Mouse (Mus musculus): ENCODE results near the gene Zglp1. TPM values are rescaled to one million over a fixed set of nuclear protein-coding genes. Genes with fewer than 3 reads are reported as not detected.

Gene Zglp1
- total RNA-seq (2021), result not detected
- long read RNA-seq, result 0 reads

DNA sequence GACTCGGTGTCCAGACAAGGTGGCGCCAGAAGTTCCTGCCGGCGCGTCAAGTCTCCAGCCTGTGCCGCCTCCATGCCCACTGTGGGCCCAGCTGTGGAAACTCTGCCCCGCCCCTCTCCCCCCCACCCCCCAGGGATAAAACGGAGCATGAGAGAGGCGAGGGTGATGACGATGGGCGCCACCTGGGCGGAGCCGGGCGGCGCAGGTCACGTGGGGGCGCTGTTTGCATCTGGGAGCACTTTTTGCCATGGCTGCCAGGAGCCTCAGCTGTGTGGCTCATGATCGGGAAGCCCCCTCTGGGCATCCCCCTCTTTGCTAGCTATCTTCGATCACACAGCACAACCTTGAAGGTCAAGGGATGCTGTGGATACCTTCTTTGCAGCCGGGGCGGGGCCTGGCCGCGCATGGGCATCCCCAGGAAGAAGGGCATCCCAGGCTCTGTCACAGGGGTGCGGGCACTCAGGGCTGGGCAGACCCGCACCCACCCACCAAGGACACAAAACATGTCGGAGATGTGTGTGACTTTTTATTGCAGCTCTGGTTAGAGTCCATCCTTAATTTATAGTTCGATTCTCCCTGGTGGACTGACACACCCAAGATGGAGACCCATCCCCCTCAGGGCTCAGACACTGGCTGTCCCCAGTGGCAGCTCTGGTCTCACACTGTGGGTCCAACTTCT is at the start of gene Zglp1:
Gene Zglp1, minus strand, starts transcription at position 88 of the 679 bp plus-strand sequence.
- no peak for DNase-seq (ENCODE audit: low spot score in 2 of 2)

DNA sequence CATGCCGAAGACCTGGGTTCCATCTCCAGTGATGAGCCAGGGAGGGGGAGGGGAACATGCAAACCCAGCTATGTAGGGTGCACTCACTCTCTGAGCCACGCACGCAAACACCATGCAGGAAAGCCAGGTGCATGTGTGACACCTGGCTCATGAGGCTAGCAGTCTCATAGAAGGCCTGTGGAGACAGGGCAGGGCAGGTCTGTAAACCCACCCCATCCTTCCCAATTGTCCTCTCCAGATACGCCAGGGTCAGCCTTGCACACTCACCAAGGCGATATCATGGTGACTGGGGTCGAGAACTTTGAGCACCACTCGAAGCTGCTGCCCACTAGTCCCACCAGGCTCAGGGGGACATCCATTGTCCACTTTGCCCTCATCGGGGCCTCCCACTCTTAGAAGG is 48.2 kb upstream of the Zglp1 start:
- no peak for DNase-seq (ENCODE audit: low spot score in 2 of 2)

DNA sequence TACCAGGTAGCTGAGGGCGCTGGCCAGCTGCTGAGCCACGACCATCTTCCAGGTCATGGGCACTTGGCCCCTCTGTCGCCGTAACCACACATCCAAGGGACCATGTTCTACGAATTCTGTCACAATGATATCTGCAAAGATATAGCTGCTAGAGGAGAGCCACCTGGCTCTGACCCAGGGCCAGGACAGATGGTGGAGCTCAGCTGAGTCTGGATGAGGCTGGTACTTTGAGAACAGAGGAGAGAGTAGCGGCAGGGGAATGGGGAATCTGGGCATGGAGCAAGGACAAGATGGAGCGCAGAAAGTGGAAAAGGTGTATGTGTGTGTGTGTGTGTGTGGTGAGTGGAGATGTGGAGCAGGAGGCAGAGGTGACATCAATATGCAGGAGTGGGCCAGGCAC is 47.3 kb upstream of the Zglp1 start:
- DNase-seq (ENCODE audit: low spot score in 2 of 2), result no peak

DNA sequence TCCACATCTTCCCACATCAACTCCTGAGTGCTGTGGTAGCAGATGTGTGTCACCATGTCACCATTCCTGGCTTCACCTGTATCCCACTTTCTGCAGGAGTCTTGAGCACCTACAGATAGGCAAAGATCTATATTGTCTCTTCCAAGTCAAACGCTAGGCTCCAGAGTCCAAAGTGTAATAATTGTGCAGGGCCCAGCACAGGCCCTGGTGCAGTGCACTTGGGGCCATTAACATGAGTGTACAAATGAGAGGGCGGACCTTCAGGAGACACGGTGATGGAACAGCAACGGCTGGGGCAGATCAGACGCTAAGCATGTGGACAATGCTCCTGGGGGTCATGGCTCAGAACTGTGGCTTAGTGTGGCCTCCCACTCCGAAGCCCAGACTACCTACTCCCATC is 46.9 kb upstream of the Zglp1 start:
- no peak for DNase-seq (ENCODE audit: low spot score in 2 of 2)

DNA sequence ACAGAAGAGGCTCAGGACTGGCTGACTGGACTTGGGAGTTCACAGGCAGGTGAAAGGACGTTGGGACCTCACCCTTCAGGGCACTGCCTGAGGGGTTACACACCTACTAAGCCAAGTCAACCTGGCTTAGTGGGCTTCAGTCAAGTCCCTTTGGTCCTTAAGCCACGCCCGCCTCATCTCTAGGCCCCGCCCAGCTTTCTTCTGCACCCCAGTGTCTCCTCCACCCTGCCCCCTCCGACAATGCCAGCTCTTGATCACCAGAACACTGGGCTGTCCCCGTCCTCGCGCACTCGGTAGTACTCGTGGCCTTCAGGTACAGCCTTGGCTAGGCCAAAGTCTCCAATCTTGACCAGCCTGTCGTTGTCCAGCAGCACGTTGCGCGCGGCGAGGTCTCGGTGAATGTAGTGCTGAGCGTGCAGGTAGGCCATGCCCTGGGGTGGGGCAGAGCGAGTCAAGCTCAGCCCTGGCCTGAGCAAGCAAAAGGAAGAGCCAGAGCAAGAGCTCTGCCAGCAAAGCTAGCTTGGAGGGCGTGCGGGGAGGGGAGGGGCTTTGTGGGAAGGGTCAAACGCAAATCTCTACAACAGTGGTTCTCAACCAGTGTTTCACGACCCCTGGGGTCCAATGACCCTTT is 40.8 kb upstream of the Zglp1 start:
- no peak for DNase-seq (ENCODE audit: low spot score in 2 of 2)

DNA sequence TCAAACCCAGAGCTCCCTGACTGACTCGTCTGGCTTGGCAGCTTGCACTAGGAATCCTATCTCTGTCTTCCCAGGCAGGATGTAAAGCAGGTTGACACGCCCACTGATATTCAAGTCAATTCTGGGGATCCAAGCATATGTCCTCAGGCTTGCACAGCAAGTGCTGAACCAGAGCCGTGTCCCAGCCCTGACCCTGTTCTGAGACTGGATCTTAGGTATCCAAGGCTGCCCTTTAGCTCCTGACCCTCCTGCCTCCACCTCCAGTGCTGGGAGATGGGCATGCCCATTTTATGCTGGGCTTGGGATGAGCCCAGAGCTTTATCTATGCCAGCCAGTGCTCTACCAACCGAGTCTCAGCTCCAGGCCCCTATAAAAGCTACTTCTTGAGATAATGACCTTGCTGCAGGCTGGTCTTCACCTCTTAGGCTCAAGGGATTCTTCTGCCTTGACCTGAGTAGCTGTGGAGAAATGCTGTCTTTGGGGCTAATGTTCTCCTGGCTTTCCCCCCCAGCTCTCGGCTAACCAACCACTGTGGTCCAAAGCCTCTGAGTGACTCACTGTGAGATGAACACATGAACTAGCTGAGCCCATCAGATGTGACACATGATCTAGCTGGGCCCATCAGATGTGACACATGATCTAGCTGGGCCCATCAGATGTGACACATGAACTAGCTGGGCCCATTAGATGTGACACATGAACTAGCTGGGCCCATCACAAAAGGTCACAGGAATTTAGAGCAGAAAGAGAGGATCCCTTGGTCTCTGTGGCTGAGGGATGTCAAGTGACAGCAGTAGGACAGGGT is 39.1 kb upstream of the Zglp1 start:
- DNase-seq (ENCODE audit: low spot score in 2 of 2), result peak in 1 of 2 experiments; percentile 51

DNA sequence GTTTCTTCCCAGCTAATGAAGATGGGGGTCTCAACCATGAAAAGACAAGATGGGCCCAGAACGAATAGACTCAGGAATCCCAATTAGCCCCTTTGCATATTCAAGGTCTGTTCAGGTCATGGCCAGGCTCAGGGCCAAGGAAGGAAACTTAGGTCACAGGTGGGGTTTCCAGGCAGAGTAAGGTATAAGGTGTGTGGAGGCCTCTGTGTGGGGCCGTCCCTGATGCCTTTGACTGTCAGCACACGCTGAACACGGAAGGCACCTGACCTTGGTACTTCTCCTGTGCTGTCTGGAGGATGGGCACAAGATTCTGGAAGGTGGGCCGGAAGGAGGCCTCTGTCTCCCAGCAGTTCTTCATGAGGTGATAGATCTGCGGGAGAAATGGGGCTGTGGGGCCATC is 37.9 kb upstream of the Zglp1 start:
- no peak for DNase-seq (ENCODE audit: low spot score in 2 of 2)

DNA sequence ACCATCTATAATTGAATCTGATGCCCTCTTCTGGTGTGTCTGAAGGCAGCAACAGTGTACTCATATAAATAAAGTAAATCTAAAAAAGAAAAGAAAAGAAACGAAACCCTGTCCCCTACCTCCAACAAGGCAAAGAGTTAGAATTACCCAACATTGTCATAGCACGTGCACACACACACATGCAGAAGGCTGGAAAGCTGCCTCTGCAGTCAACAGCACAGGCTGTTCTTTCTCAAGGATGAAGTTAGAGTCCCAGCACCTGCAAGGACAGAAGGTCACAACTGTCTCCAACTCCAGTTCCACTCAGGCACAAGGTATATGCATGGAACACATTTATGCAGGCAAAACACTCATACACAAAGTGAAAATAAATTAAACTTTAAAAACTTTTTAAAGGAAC is 35.2 kb upstream of the Zglp1 start:
- DNase-seq (ENCODE audit: low spot score in 2 of 2), result no peak

DNA sequence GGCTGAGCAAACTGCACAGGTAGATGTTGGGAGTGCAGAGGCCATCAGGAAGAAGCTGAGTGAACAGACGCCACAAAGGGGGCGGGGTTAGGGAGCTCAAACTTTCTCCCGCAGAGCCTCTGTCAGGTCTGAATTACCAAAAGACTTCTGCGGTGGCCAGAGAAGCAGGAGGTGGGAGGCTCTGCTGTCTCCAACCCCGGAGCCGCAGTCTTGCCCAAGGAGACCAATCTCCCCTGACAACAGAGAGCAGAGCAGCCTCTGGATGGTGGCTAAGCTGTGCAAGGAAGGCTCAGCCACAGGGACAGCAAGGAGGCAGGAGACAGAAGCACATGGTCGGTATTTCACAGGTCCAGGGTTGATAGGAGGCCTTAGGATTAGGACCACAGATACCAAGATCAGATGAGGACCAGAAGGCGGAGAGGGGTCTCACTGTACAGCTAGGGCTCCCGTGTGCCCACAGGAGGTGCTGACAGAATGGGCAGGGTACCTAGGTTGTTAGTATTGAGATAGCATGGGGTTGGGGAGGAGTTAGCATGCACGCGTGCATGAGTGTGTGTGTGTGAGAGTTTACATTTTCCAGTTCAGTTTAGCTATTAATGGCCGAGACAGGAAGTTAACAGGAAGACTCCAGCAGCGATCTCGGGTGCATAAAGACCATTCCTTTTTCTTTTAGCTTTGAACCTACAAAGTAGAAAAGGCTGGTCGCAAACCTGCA is 33.7 kb upstream of the Zglp1 start:
- no peak for DNase-seq (ENCODE audit: low spot score in 2 of 2)

DNA sequence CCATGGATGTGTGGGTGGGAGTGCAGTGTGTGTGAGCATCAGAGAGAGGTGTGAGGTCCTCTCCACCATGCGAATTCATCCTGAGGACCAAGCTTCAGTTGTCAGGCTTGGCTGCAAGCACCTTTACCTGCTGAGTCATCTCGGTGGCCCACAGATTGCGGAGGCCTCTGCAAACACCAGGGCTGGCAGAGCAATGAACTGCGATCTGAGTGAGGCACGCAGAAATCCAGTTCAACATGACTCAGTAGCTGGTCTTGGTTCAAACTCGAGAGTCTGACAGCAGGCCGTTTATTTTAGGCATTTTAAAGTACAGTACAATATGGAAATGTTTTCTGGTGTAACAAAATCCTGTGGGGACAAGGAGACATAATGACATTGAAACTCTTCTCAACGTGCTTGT is 30.9 kb upstream of the Zglp1 start:
- peak; percentile 52 to 87 for DNase-seq (ENCODE audit: low spot score in 2 of 2)

DNA sequence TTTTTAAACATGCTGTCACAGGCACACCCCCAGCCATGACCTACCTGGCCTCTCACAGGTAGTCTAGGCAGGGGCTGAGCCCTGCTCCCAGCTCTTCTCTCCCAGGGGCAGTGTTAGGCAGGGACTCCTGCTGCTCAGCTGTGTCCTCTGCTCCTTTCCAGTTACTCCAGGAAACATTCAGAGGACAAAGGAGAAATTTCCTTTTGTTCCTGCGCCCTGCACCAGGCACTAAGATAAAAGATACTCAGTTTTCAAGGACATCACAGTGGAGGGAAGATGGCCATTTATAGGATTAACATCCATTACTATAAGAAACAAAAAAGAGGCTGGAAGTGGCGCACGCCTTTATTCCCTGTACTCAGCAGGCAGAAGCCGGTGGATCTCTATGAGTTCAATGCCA is 29.1 kb upstream of the Zglp1 start:
- no peak for DNase-seq (ENCODE audit: low spot score in 2 of 2)

DNA sequence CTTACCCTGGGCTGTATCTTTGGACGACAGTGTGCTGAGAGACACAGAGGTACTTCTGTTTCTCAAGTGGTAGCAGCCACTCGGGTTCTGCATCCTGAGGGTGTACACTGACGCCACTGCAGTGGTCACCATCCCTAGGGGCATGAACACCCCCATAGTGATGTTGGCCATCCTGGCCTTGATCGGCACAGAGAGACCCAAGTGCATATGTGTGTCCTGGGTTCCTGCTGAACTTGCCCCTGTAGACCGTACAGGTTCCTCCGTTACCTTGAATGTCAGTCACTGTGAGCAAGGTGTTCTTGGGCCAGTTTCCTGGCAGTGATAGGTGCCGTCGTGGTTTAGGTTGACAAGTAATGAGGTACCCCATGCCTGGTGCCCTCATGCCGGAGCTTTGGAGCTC is 26.5 kb upstream of the Zglp1 start:
- no peak for DNase-seq (ENCODE audit: low spot score in 2 of 2)

DNA sequence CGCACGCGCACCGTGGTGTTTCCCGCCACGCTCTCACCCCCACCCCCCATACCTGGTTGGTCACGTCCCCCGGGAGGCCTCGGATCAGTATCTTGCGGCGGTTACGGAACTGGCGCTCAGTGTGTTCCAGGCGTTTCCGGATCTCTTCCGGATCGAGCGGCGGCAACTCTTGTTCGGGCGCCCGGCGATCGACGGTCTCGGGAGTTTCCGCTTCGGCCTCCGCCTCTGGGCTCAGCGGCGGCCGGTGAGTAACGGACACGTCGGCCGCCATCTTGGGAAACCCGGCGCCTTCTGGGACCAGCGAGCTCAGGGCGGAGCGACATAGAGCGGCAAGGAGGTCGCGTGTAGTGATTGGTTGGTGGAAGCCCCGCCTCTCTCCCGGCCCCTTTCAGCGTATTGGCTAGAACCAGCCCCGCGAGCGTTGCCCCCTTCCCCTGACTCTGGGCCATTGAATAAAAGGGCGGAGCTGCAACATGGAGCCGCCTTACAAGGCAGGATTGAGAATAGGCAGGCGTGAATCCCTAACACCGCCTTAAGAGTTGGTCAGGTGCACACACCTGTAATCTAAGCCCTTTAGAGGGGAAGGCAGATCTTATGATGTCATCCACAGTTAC is 24.9 kb upstream of the Zglp1 start, which contains the start of the genes Gm38431 and Raver1:
Gene Gm38431, minus strand, starts transcription at position 291 of the 614 bp plus-strand sequence.
Gene Raver1, minus strand, starts transcription at position 302 of the 614 bp plus-strand sequence.
- peak; percentile 96 to 99 for DNase-seq (ENCODE audit: low spot score in 2 of 2)

DNA sequence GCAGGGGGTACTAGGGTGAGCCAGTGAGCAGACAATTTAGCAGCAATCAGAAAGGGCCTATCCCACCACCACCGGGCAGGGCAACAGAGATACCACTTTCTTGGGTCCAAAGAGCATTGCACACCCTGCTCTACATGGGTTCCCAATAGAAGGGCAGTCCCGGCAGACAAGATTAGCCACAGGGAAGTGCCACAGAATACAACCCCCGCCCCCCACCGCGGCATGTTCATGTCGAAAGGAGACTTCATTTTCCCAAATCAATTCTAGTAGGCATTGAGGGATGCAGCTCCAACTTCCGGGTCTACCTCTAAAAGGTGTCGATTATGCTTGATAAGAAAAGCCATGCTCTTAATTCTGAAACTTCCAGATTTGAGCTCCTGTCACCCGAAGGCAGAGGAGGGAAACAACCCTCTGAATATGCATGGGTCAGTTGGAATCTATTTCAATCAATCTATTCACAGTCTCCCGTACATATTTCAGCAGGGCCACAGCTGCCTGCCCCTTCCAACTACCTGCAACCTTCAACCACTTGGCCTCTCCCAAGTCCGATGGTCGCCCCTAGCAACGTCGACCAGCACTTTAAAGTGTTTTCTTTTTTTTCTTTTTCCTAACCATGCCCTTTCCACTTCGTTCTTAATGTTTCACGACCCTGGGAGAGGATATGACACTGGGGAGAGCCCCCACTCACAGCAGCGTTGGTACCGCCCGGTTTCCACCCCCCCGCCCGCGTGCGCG is 24.2 kb upstream of the Zglp1 start:
- no peak for DNase-seq (ENCODE audit: low spot score in 2 of 2)

DNA sequence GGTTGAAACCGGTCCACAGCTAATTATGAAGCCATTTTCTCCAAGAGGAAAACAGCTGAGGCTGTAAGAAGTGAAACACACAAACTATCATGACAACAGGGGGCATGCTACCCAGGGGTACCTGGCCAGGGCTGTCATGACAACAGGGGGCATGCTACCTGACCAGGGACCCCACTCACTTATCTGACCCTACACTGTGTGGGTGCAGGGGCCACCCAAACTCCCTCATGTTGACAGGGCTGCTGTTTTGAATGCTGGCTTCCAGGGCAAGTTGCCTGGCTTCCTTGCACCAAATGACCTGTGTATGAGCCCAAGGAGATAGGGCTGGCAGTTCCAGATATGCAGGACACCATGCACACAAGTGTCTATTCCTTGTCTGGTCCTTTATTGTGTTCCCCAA is 23.6 kb upstream of the Zglp1 start:
- no peak for DNase-seq (ENCODE audit: low spot score in 2 of 2)

DNA sequence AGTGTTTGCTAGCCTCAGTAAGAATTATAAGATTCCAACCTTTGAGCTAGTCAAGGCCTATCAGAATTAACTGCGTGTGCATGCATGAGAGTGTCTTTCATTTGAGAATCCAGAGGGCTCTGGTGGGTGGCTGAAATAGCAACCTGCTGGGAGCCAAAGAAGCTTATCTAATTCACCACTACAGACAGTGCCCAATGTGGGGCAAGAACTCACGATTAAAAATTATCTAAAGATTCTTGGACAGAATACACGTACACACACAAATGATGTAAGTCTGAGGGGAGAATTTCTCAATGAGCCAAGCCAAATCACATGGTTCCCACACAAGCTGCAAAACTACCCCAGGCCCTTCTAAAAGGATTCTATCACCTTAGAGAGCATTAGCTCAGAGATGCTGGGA is 16.4 kb upstream of the Zglp1 start:
- no peak for DNase-seq (ENCODE audit: low spot score in 2 of 2)

DNA sequence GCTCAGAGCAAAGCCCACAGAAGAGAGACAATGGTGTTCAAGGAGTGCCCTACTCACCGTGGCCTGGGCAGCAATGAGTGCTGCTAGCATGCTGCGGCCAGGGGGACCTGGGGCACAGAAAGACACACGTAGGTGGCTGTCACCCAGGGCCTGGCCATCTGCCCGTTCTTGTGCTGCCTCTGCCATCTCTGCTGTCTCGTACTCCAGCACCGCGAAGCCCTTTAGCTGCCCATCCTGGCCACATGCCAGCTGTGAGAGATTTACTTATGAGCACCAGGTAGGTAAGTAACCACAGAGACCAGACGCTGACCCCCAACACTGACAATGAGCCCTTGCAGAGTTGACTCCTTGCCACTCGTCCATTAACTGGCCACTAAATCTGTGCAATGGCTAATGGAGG is 14.2 kb upstream of the Zglp1 start:
- no peak for DNase-seq (ENCODE audit: low spot score in 2 of 2)

DNA sequence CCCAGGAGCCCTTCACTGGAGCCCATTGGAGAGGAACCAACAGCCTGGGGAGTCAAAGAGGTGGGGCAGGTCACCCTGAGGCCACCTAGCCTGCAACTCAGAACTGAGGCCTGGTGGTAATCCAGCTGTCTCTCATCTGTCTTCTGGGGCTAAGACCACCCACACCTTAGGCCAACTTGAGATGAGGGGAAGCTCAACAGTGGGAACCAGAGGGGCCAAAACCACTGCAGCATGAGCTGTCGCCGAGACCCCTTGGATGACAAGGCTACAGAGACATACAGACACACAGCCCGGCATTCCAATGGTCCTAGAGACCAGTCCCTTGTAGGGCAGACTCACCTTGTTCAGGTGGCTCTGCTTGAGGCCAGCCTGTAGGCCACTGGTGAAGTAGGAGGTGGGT is 8.7 kb upstream of the Zglp1 start:
- no peak for DNase-seq (ENCODE audit: low spot score in 2 of 2)

DNA sequence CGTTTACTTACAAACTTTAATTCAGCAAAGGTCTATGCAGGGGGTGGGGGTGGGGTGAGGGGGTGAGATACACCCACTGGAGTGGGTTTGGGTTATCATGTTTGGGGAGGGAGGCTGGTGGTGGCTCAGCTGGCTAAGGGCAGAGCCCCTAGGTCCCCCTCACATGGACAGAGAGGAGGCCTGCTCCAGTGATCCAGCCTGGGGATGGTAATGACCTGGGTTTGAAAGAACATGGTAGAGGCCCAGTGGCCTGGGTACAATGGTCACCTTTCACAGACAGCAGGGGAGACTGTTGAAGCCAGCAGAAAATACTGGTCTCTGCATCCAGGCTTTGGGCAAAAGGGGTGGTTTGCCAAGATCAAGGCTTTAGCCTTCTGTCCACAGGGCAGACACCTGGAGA is 7.3 kb upstream of the Zglp1 start:
- DNase-seq (ENCODE audit: low spot score in 2 of 2), result no peak

DNA sequence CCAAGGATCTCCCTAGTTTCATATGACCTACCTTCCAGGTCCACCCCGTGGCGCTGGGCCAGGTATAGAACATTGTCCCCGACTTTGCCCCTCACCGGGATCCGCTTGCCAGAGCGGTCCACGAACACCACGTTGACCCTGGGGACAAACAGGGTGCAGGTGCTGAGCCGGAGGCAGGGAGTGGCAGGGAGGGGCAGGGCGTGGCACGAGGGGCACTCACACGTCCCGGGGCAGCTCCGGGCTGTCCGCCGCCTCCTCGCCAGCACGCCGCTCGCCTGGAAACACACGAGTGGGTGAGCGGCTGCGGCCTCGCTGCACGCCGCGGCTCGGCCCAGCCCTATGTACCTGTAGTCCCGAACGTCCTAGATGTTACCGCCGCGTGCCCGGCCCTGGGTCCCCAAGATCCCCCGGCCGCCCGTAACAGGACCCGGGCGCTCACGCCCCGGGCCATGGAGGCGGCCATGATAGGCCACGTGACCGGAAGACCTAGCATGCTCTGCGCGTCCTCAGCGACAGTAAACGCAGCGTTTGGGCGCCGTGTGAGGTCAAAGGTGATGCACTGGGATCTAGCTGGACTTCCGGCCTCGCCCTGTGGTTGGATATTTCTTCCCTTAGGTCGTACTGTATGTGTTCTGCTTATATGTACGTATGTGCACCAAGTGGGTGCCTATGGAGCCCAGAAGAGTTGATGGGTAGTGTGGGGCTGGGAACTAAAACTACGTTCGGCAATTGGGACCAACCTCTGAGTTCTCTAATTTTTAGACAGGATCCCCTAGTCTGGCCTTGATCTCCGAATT is 6.3 kb upstream of the Zglp1 start, which contains the start of the genes Gm49373 and Fdx1l:
Gene Gm49373, minus strand, starts transcription at position 53 of the 797 bp plus-strand sequence.
Gene Fdx1l, minus strand, starts transcription at position 571 of the 797 bp plus-strand sequence.
- peak; percentile 84 to 96 for DNase-seq (ENCODE audit: low spot score in 2 of 2)
